Mouse (Mus musculus) testis, adult 2 months (tissue): Measurements from ENCODE around the gene Mypn.

Source experiments
- CTCF ChIP-seq: fragments of 200-500 bp; IDR thresholded peaks from 2 replicates; pipeline ENCODE4 v1.5.1; 2012; ENCODE audit warnings: low read depth, mild to moderate bottlenecking, inconsistent platforms, low read length, moderate library complexity; ENCODE audit not compliant: control insufficient read depth, insufficient read depth, insufficient replicate concordance
- POLR2A ChIP-seq: fragments of 200-500 bp; IDR thresholded peaks from 2 replicates; pipeline ENCODE4 v1.6.1; 2012; ENCODE audit warnings: low read depth, mild to moderate bottlenecking, inconsistent platforms, low read length, moderate library complexity; ENCODE audit not compliant: control insufficient read depth

- TF ChIP-seq CTCF (no peak), POLR2A (no peak)
Observed at GRCm38 (mm10) chr10:63236663-63237062, 32.9 kb upstream of the Mypn start.
